Mouse (Mus musculus) cerebellum, adult 2 months (tissue): ENCODE measurements around the gene Aif1l.

Source experiments
- CTCF ChIP-seq: fragments of 200-500 bp; IDR thresholded peaks from 2 replicates; pipeline ENCODE4 v1.5.1; 2011; ENCODE audit warnings: low read depth, mild to moderate bottlenecking, control low read depth, low read length, moderate library complexity, borderline replicate concordance; ENCODE audit not compliant: insufficient read depth
- POLR2A ChIP-seq: fragments of 200-500 bp; IDR thresholded peaks from 2 replicates; pipeline ENCODE4 v1.6.1; 2011; ENCODE audit warnings: low read length, control low read depth, borderline replicate concordance; ENCODE audit not compliant: insufficient read depth

DNA sequence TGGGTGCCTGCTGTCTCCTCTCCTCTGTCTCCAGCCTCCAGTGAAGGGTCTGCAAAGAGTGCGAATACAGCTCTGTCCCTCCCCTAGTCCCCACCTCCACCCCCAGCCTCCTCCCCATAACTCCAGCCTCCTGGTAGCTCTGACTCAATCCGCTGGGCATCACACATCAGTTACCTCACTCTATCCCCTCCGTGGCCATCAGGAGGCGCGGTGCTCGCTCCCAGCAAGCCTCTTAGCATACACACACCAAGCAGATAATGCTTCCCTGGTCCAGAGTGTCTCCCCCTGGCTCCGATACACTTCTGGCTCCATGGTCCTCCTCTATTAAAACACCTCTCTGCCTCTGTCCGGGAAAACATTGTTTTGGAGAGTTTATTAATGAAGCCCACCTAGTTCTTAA lies 45.3 kb upstream of the Aif1l start:
- TF ChIP-seq CTCF (no peak), POLR2A (no peak)
